Mouse (Mus musculus): Measurements from ENCODE around the gene Ptprd. TPM values are rescaled to one million over a fixed set of nuclear protein-coding genes. Genes with fewer than 3 reads are reported as not detected.

The Ptprd gene
- polyA plus RNA-seq, 1 experiment from 2014 or later: 37.2 TPM

DNA sequence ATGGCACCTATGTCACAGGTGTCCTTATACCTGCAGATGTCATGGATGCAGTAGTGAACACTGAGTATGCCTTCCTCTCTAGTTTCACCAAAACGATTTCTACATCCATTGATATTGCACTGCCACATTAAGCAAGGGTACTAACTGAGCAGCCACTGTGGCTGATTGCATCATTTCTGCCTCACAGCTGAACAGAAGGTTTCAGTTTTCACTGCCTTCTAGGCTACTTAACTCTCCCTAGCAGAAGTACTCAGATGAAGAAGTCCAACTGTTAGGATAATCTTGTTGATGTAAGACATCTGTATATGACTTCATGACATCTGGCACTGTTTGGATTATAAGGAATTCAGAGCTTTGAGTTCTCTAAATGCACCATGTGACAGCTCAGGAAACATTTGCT is 1678.8 kb downstream of the Ptprd start:
- H3K27ac ChIP-seq: no peak overlapping the region
- WGBS: 49% methylated on average over 1 of the region's 1 CpGs
- H3K4me3 ChIP-seq: no peak overlapping the region
- no peaks in the 10 kb centered on the region for H3K36me3 ChIP-seq
- no peak for ATAC-seq (ENCODE audit: insufficient number of reproducible peaks, insufficient read depth, low FRiP score, low TSS enrichment, low read depth)
- H3K27me3 ChIP-seq: no peaks in the 10 kb centered on the region
- no peaks in the 10 kb centered on the region for H3K9me3 ChIP-seq
- H3K4me2 ChIP-seq: no peak overlapping the region
- H3K4me1 ChIP-seq: no peaks in the 10 kb centered on the region
- H3K9ac ChIP-seq: no peak overlapping the region

DNA sequence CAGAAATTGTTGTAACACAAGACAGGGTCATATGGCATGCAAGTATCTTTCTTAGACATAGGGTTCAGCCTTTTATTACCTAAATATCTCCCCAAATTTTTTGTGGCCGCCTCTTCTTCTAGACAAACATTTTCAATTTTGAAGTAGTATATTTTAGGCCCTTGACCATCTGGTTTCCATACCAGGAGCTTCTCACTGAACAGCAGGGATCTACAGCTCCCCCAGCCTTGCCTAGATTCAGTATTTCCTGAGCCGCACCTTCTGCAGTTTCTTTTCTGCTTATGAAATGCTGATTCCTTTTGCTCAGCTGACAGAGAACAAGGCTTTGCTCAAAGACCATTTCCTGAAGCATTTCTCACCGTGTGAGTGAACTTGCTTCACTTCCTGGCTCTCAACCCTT is 1686.5 kb downstream of the Ptprd start:
- Histone ChIP-seq H3K9ac (no peak overlapping the region), H3K4me1 (no peaks in the 10 kb centered on the region), H3K36me3 (no peaks in the 10 kb centered on the region), H3K9me3 (no peaks in the 10 kb centered on the region), H3K27ac (no peak overlapping the region), H3K4me3 (no peak overlapping the region), H3K27me3 (no peaks in the 10 kb centered on the region), H3K4me2 (no peak overlapping the region)
- ATAC-seq (ENCODE audit: insufficient number of reproducible peaks, insufficient read depth, low FRiP score, low TSS enrichment, low read depth): no peak
- 69% methylated on average over 3 of the region's 3 CpGs for WGBS

DNA sequence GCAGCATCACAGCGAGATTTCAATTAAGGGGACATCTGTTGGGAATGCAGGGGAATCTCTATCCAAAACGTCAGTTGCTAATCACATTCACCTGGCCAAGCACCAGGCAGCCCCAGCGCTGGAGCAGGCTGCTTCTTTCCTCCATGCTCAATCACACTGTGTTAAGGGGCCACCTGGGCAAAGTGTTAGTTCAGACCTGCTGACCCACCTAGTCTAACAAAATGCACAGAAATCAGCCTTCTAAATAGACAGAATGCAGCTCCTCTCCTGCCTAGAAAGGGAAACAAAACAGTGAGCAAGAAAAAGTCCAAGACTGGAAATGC is 1708.5 kb downstream of the Ptprd start:
- WGBS: 6% methylated on average over 3 of the region's 3 CpGs
- H3K9me3 ChIP-seq: no peaks in the 10 kb centered on the region
- H3K36me3 ChIP-seq: no peaks in the 10 kb centered on the region
- ATAC-seq (ENCODE audit: insufficient number of reproducible peaks, insufficient read depth, low FRiP score, low TSS enrichment, low read depth): no peak
- H3K27ac ChIP-seq: no peak overlapping the region
- H3K27me3 ChIP-seq: no peaks in the 10 kb centered on the region
- H3K4me3 ChIP-seq: no peak overlapping the region
- no peak overlapping the region for H3K4me2 ChIP-seq
- no peak overlapping the region for H3K9ac ChIP-seq
- peaks cover 13% of the 10 kb centered on the region for H3K4me1 ChIP-seq

DNA sequence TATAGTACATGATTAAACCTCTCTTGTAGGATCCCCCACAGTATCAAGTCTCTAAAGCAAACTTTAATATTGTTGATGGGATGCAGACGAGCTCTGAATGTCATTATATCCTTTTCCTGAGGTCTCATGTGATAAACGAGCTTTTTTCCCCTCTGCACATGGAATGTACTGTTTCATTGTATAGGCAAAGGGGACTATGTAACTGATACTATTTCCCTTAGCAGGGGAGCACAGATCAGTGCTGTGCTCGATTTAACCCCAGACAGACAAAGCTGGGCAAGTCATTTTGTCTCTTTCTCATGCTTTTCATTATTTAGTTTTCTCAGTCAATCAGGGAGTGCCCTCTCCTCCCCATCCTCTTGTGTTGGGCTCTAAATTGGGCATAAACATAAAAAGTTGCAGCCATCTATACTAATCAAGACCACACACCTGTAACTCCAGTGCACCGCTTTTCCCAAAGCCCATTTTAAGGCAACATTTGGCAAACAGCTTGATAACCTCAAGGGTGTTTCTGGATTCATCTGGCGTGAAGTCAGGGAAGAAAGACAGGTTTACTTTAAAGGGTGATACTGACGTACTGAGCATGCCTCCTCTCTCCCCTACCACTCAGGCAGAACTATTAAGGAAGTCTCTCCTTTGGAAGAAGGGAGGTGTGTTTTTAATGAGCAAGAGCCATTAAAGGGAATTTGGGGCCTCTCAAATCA is 1709.0 kb downstream of the Ptprd start:
- ATAC-seq (ENCODE audit: insufficient number of reproducible peaks, insufficient read depth, low FRiP score, low TSS enrichment, low read depth): no peak
- no peaks in the 10 kb centered on the region for H3K9me3 ChIP-seq
- H3K4me2 ChIP-seq: no peak overlapping the region
- H3K27ac ChIP-seq: no peak overlapping the region
- H3K4me1 ChIP-seq: peaks cover 13% of the 10 kb centered on the region
- H3K27me3 ChIP-seq: no peaks in the 10 kb centered on the region
- no peaks in the 10 kb centered on the region for H3K36me3 ChIP-seq
- no peak overlapping the region for H3K9ac ChIP-seq
- 20% methylated on average over 6 of the region's 6 CpGs for WGBS
- no peak overlapping the region for H3K4me3 ChIP-seq

DNA sequence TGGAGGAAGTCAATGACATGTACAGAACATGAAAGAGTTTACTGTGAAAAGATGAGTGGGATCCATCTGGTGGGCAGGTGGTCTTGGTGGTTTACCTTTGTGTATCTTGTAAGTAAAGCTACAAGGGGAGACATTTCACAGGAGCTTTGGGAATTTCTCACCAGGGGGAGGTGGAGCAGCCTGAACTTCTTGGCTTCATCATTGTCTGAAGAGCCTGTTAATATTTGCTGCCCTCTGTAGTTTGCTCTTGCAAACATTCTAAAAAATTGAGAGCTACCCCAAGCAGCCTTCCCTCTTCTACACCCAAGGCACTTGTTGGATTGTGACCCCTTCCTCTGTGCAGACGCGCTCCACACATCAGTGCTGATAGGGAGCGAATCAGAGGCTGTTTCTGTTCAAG is 1725.9 kb downstream of the Ptprd start:
- Histone ChIP-seq H3K4me1 (no peaks in the 10 kb centered on the region), H3K4me3 (no peak overlapping the region), H3K36me3 (no peaks in the 10 kb centered on the region), H3K9me3 (no peaks in the 10 kb centered on the region), H3K27me3 (no peaks in the 10 kb centered on the region), H3K9ac (no peak overlapping the region), H3K27ac (no peak overlapping the region), H3K4me2 (no peak overlapping the region)
- ATAC-seq (ENCODE audit: insufficient number of reproducible peaks, insufficient read depth, low FRiP score, low TSS enrichment, low read depth): no peak
- WGBS: 77% methylated on average over 3 of the region's 3 CpGs

DNA sequence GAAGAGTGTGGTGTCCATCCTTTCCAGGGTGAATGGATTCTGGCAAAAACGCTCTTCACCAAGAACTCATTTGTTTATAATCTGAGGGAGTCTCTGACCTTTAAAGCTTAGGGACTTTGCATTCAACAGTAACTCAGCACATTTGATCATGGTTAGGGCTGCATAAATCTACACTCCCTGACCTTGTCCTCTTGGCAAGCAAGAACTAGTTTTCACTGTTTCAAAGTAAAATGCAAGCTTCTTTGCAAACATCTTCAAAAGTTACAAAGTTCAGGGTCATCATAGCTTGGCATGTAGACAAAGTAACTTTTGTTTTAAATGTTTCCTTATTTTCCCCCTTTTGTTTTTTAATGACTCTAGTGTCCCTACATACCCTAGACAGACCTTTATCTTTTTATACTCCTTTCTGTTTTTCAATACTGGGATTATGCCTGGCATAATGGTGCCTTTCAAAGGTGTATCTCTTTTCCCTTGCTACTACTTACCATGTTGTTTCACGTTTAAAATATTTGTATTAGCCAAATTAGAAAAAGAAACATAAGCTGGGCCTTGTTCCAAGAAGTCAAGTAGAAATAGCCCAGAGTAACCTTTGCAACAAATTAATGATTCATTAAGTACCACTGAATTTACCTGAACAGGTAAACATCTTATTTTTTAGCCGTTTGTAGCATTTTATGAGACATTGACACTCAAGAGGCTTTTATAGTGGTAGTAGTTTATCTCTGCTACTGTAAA is 1743.2 kb downstream of the Ptprd start:
- no peaks in the 10 kb centered on the region for H3K9me3 ChIP-seq
- no peak overlapping the region for H3K4me2 ChIP-seq
- H3K36me3 ChIP-seq: no peaks in the 10 kb centered on the region
- no peak overlapping the region for H3K27ac ChIP-seq
- 73% methylated on average over 3 of the region's 3 CpGs for WGBS
- H3K9ac ChIP-seq: no peak overlapping the region
- no peak overlapping the region for H3K4me3 ChIP-seq
- no peaks in the 10 kb centered on the region for H3K27me3 ChIP-seq
- no peak for ATAC-seq (ENCODE audit: insufficient number of reproducible peaks, insufficient read depth, low FRiP score, low TSS enrichment, low read depth)
- no peaks in the 10 kb centered on the region for H3K4me1 ChIP-seq

DNA sequence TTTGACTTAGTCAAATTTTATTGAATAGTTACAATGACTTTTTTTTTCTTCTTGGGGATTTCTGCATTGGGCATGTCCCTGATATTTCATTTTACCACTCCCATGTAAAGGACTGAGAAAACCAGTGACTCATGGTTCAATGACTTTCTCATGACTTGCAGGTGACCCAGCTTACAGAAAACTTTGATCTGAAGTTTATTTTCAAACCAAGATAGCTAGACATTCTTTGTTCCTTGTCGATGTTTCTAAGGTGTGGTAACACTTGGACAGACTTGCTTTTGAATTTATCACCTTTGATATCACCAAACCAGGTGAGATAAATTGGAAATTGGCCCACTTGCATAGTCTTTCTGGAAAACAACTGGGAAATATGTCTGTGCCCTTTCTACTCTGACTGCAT is 1747.1 kb downstream of the Ptprd start:
- 79% methylated on average over 1 of the region's 1 CpGs for WGBS
- H3K9ac ChIP-seq: no peak overlapping the region
- no peaks in the 10 kb centered on the region for H3K36me3 ChIP-seq
- no peak overlapping the region for H3K4me3 ChIP-seq
- ATAC-seq (ENCODE audit: insufficient number of reproducible peaks, insufficient read depth, low FRiP score, low TSS enrichment, low read depth): no peak
- no peaks in the 10 kb centered on the region for H3K9me3 ChIP-seq
- no peaks in the 10 kb centered on the region for H3K4me1 ChIP-seq
- H3K27ac ChIP-seq: no peak overlapping the region
- H3K4me2 ChIP-seq: no peak overlapping the region
- H3K27me3 ChIP-seq: no peaks in the 10 kb centered on the region

DNA sequence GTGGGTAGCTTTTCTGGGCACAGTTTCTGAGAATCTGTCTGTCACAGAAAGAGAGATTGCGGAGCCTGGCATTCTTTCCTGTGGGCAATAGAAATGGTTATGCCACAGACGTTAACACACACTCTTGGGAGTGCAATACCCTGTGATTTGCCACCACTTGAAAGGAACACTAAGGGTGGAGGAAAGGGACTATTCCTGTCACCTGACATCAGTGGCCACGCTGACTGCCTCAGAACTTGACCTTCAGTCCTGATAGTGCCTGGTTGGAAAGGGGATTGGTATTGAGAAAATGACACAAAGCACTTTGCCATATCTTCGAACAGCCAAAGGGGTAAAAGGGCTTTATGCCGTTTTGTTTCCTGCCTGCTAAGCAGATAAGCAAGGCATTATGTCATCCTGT is 1750.4 kb downstream of the Ptprd start:
- Histone ChIP-seq H3K27me3 (no peaks in the 10 kb centered on the region), H3K4me3 (no peak overlapping the region), H3K4me2 (no peak overlapping the region), H3K4me1 (peaks cover 4% of the 10 kb centered on the region), H3K9ac (no peak overlapping the region), H3K9me3 (no peaks in the 10 kb centered on the region), H3K36me3 (no peaks in the 10 kb centered on the region), H3K27ac (no peak overlapping the region)
- 72% methylated on average over 5 of the region's 5 CpGs for WGBS
- no peak for ATAC-seq (ENCODE audit: insufficient number of reproducible peaks, insufficient read depth, low FRiP score, low TSS enrichment, low read depth)

DNA sequence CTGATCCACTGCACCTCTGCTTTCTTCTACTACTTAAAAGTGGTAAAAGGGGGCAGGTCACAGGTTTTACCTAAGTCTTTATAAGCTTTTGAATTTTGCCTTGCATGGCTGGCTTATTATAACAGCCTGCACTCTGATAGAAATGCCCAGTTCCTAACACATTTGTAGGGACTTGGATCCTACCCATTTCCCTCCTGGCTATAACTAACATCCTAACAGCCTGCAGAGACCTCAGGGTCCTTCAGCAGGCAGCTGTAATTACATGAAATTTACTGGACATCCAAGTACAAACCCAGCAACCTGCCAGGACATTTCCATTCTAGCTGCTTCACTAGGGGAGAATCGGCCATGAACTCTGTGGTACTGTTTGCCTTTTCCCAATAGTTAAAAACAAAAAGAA is 1751.2 kb downstream of the Ptprd start:
- no peaks in the 10 kb centered on the region for H3K36me3 ChIP-seq
- H3K4me3 ChIP-seq: no peak overlapping the region
- H3K27ac ChIP-seq: no peak overlapping the region
- peaks cover 4% of the 10 kb centered on the region for H3K4me1 ChIP-seq
- no peak overlapping the region for H3K9ac ChIP-seq
- WGBS: 65% methylated on average over 1 of the region's 1 CpGs
- no peaks in the 10 kb centered on the region for H3K27me3 ChIP-seq
- H3K4me2 ChIP-seq: no peak overlapping the region
- no peaks in the 10 kb centered on the region for H3K9me3 ChIP-seq
- ATAC-seq (ENCODE audit: insufficient number of reproducible peaks, insufficient read depth, low FRiP score, low TSS enrichment, low read depth): no peak

DNA sequence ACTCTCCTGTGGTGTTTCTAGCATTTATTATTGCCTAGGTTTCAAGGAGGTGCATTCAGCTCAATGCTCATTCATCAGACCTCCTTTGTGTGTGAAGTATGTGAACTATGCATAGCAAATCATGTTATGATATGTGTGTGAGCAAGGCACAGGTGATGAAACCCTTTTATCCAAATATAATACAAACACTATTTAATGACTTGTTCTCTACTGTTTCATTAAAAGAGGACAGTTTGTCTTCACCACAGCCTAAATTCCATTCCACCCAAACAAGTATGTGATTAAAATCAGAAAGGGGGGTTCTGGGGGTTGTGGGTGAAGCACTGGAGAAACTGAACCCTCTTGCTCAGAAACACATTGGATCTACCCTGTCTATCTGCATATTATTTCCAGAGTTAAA is 1752.1 kb downstream of the Ptprd start:
- H3K4me3 ChIP-seq: no peak overlapping the region
- H3K4me2 ChIP-seq: no peak overlapping the region
- peaks cover 4% of the 10 kb centered on the region for H3K4me1 ChIP-seq
- H3K9ac ChIP-seq: no peak overlapping the region
- no peak for ATAC-seq (ENCODE audit: insufficient number of reproducible peaks, insufficient read depth, low FRiP score, low TSS enrichment, low read depth)
- no peaks in the 10 kb centered on the region for H3K36me3 ChIP-seq
- H3K27me3 ChIP-seq: no peaks in the 10 kb centered on the region
- H3K27ac ChIP-seq: no peak overlapping the region
- H3K9me3 ChIP-seq: no peaks in the 10 kb centered on the region

DNA sequence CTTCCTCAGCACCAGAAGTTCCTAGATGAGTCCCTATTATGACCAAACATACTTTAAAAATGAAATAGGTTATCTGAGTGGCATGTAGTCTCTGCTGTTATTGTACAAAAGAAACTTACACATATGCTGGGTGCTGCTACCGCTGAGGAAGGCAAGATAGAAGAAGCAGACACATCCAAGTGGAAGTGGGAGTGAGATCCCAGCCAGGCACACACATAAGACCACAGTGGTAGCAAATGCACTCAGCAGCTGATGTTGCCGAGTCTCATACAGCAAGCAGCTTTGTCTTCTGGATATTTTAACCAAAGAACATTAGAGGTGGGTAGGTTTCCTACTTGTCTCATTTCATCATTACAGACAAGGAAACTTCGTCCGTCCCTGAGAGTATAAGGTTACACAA is 1759.5 kb downstream of the Ptprd start:
- H3K9me3 ChIP-seq: no peaks in the 10 kb centered on the region
- no peak overlapping the region for H3K9ac ChIP-seq
- peaks cover 7% of the 10 kb centered on the region for H3K4me1 ChIP-seq
- H3K4me3 ChIP-seq: no peak overlapping the region
- no peak overlapping the region for H3K27ac ChIP-seq
- no peaks in the 10 kb centered on the region for H3K27me3 ChIP-seq
- WGBS: 53% methylated on average over 4 of the region's 4 CpGs
- H3K4me2 ChIP-seq: 0 out of 2 replicates have a peak overlapping the region, but pooled peaks have one; percentile 5
- ATAC-seq (ENCODE audit: insufficient number of reproducible peaks, insufficient read depth, low FRiP score, low TSS enrichment, low read depth): no peak
- no peaks in the 10 kb centered on the region for H3K36me3 ChIP-seq

DNA sequence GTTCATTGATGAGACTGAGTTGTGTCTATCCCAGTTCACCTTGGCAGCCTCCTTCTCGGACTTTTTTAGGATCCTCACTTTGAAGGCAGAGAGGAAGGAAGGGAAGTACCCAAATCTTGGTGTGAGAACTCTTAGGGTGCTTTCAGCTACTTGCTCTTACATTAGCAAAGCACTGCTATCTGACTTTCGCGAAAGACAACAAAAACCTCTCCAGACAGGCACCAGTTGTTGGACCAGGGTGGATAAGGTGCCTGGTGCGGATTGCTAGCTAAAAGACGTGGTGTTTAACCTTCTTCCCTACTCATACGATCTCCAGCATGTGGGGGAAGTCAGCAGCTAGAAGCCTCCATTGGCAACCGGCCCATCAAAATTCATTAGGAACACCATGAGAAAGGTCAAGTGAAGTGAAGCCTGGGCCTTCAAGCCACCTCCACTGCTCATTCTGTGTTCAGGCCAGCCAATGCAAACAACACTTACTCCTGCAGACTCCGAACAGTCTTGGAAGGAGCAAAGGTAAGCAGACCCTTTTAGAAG is 1760.7 kb downstream of the Ptprd start:
- ATAC-seq (ENCODE audit: insufficient number of reproducible peaks, insufficient read depth, low FRiP score, low TSS enrichment, low read depth): no peak
- H3K27me3 ChIP-seq: no peaks in the 10 kb centered on the region
- H3K9me3 ChIP-seq: no peaks in the 10 kb centered on the region
- 46% methylated on average over 8 of the region's 8 CpGs for WGBS
- peak overlapping the region; percentile 98 for H3K27ac ChIP-seq
- H3K9ac ChIP-seq: peak overlapping the region; percentile 97; the same call in 1 of the 2 replicates
- H3K4me3 ChIP-seq: peak overlapping the region; percentile 89
- H3K4me2 ChIP-seq: peak overlapping the region; percentile 62
- no peaks in the 10 kb centered on the region for H3K36me3 ChIP-seq
- peaks cover 7% of the 10 kb centered on the region for H3K4me1 ChIP-seq

Data from embryonic facial prominence, embryonic 13.5 days (tissue).